Mouse (Mus musculus) left cerebral cortex, adult 18-20 months (tissue): ENCODE data around the gene Hmgcl. TPM values are rescaled to one million over a fixed set of nuclear protein-coding genes. Genes with fewer than 3 reads are reported as not detected.
"Not testable (repeated sequence)": the region's sequence is repeated elsewhere in the genome, so short reads cannot be mapped to it uniquely, and the experiment has no call there.

Experiments used
- DNase-seq, 2 experiments: peaks; one replicate each; pipeline ENCODE4 v3.0.0; 2021 to 2022; ENCODE audit warnings: low spot score in 2 of 2, mixed read lengths in 1 of 2
- total RNA-seq, 2 experiments: library from RNA; stranded (reverse); gene quantifications; 2 replicates each; pipeline ENCODE4 v1.2.3; 2021

Gene Hmgcl
- total RNA-seq, 2 experiments from 2014 or later: 36.0 to 36.7 TPM

GRCm38 (mm10) chr4:135955886-135956285 is 9.6 kb downstream of the Hmgcl start:
- DNase-seq: no peak

GRCm38 (mm10) chr4:135958354-135958753 is 12.1 kb downstream of the Hmgcl start:
- DNase-seq: no peak

- DNase-seq: peak; percentile 79 to 84
These were observed 14.5 kb downstream of the Hmgcl start for GRCm38 (mm10) chr4:135960717-135961116.

- no peak for DNase-seq
These were observed 15.5 kb downstream of the Hmgcl start for GRCm38 (mm10) chr4:135961709-135962108.

- DNase-seq: no peak
These were observed 15.9 kb downstream of the Hmgcl start for GRCm38 (mm10) chr4:135962198-135962597.

- DNase-seq: no peak
These were observed 16.7 kb downstream of the Hmgcl start for GRCm38 (mm10) chr4:135962946-135963345.

GRCm38 (mm10) chr4:135963457-135964193 is 17.4 kb downstream of the Hmgcl start, which contains the start of gene Gale:
Gene Gale (plus strand): TSS chr4:135963727.
- peak; percentile 96 to 97 for DNase-seq

GRCm38 (mm10) chr4:135964426-135964825 is 18.2 kb downstream of the Hmgcl start:
- DNase-seq: peak; percentile 27 to 48

- no peak for DNase-seq
These were observed 18.9 kb downstream of the Hmgcl start for GRCm38 (mm10) chr4:135965113-135965512.

- no peak for DNase-seq
These were observed 20.0 kb downstream of the Hmgcl start for GRCm38 (mm10) chr4:135966283-135966682.

GRCm38 (mm10) chr4:135967086-135967760 is 21.0 kb downstream of the Hmgcl start:
- DNase-seq: no peak

- DNase-seq: no peak
These were observed 22.1 kb downstream of the Hmgcl start for GRCm38 (mm10) chr4:135968271-135968869.

- DNase-seq: no peak
These were observed 23.0 kb downstream of the Hmgcl start for GRCm38 (mm10) chr4:135969070-135969750.

GRCm38 (mm10) chr4:135970585-135970984 is 24.3 kb downstream of the Hmgcl start:
- no peak for DNase-seq

- no peak for DNase-seq
These were observed 25.7 kb downstream of the Hmgcl start for GRCm38 (mm10) chr4:135971805-135972555.

- DNase-seq: peak; percentile 93
These were observed 26.3 kb downstream of the Hmgcl start, which contains the start of gene Lypla2 for GRCm38 (mm10) chr4:135972556-135972906. Gene Lypla2 (minus strand): TSS chr4:135972626.

GRCm38 (mm10) chr4:135972911-135973811 is 26.9 kb downstream of the Hmgcl start:
- DNase-seq: no peak

- DNase-seq: no peak
These were observed 29.9 kb downstream of the Hmgcl start for GRCm38 (mm10) chr4:135976146-135976545.

- not testable (repeated sequence) for DNase-seq
These were observed 34.0 kb downstream of the Hmgcl start for GRCm38 (mm10) chr4:135980223-135980622.
